Mouse (Mus musculus) ES-E14 (cell line): ENCODE data around the gene Vav3. TPM values are rescaled to one million over a fixed set of nuclear protein-coding genes. Genes with fewer than 3 reads are reported as not detected.

ENCODE experiments used
- DNase-seq: peaks from one replicate; pipeline ENCODE4 v3.0.0-alpha.2; 2013; ENCODE audit warnings: low read depth, low spot score
- H3K27ac ChIP-seq: 2 replicates; pipeline ENCODE4 v1.5.1; 2012; ENCODE audit warnings: low read depth, mild to moderate bottlenecking, low read length, moderate library complexity, mixed read lengths; ENCODE audit not compliant: poor library complexity, insufficient read depth, severe bottlenecking
- H3K36me3 ChIP-seq: 2 replicates; pipeline ENCODE4 v1.6.1; 2012; ENCODE audit warnings: mild to moderate bottlenecking, low read length, moderate library complexity, mixed read lengths; ENCODE audit not compliant: control insufficient read depth, poor library complexity, insufficient read depth, severe bottlenecking
- H3K4me1 ChIP-seq, 2 experiments: fragments of 150-350 bp in 1 of 2; sonication (generic) in 1 of 2; 2 replicates each; pipeline ENCODE4 v1.6.1; 2012; ENCODE audit warnings: low read length in 2 of 2, mild to moderate bottlenecking in 1 of 2, mixed read lengths in 1 of 2; ENCODE audit not compliant: control insufficient read depth in 2 of 2, insufficient read depth in 2 of 2, poor library complexity in 1 of 2
- H3K4me3 ChIP-seq, 2 experiments: fragments of 150-350 bp in 1 of 2; sonication (generic) in 1 of 2; 2 replicates each; pipeline ENCODE4 v1.5.1; 2012; ENCODE audit warnings: low read length in 2 of 2, low read depth in 1 of 2, mild to moderate bottlenecking in 1 of 2, mixed read lengths in 1 of 2; ENCODE audit not compliant: insufficient read depth in 1 of 2, poor library complexity in 1 of 2, severe bottlenecking in 1 of 2
- H3K9ac ChIP-seq: 2 replicates; pipeline ENCODE4 v1.6.1; 2012; ENCODE audit warnings: low read depth, mild to moderate bottlenecking, low read length, mixed read lengths; ENCODE audit not compliant: poor library complexity, insufficient read depth, severe bottlenecking
- H3K9me3 ChIP-seq: fragments of 150-350 bp; sonication (generic); 2 replicates; pipeline ENCODE4 v1.6.1; 2012; ENCODE audit warnings: low read depth, mild to moderate bottlenecking, low read length; ENCODE audit not compliant: control insufficient read depth, insufficient read depth
- CHD2 ChIP-seq: IDR thresholded peaks from 2 replicates; pipeline ENCODE4 v1.6.1; 2014; ENCODE audit warnings: mild to moderate bottlenecking, low read depth, low read length, inconsistent platforms
- HCFC1 ChIP-seq: IDR thresholded peaks from 2 replicates; pipeline ENCODE4 v1.6.1; 2012; ENCODE audit warnings: low read length, inconsistent platforms, borderline replicate concordance; ENCODE audit not compliant: insufficient read depth
- MAFK ChIP-seq: IDR thresholded peaks from 2 replicates; pipeline ENCODE4 v1.6.1; 2014; ENCODE audit warnings: mild to moderate bottlenecking, low read depth, low read length, inconsistent platforms; ENCODE audit not compliant: insufficient read depth
- ZC3H11A ChIP-seq: IDR thresholded peaks from 2 replicates; pipeline ENCODE4 v1.6.1; 2012; ENCODE audit warnings: low read depth, mild to moderate bottlenecking, inconsistent platforms, low read length, borderline replicate concordance
- ZNF384 ChIP-seq: IDR thresholded peaks from 2 replicates; pipeline ENCODE4 v1.6.1; 2012; ENCODE audit warnings: low read depth, low read length, inconsistent platforms
- in situ Hi-C, 2 experiments: fragments of 600-800 bp; cut with MboI; formaldehyde crosslinking; loops; one replicate each; pipeline ENCODE4 v1.15.1; 2025; ENCODE audit warnings: low sequenced_read_pairs in 2 of 2, inconsistent platforms in 1 of 2; ENCODE audit not compliant: unreplicated experiment in 2 of 2
- total RNA-seq: library from RNA; depleted of rRNA; stranded (reverse); fragments of 300-350 nt; gene quantifications from 2 replicates; pipeline ENCODE4 v1.2.3, GENCODE M21; 2012

Gene Vav3
- total RNA-seq, 1 experiment = 1.6 TPM

- DNase-seq = no peak
- Histone ChIP-seq H3K36me3 (no peaks in the 10 kb centered on the region), H3K9ac (no peak overlapping the region), H3K4me1 (no peaks in the 10 kb centered on the region), H3K27ac (no peak overlapping the region), H3K9me3 (no peaks in the 10 kb centered on the region), H3K4me3 (no peak overlapping the region)
- TF ChIP-seq CHD2 = no peak
- TF ChIP-seq MAFK = no peak
- no peak for TF ChIP-seq ZC3H11A
- no peak for TF ChIP-seq ZNF384
- no peak for TF ChIP-seq HCFC1
- in situ Hi-C loops = no loop called here
These were observed 238.5 kb downstream of the Vav3 start for GRCm38 (mm10) chr3:109578983-109579382.

GRCm38 (mm10) chr3:109585946-109586345 lies 245.5 kb downstream of the Vav3 start:
- no peak for TF ChIP-seq MAFK
- TF ChIP-seq CHD2 = no peak
- no peak for TF ChIP-seq HCFC1
- TF ChIP-seq ZC3H11A = no peak
- TF ChIP-seq ZNF384 = no peak

GRCm38 (mm10) chr3:109592970-109593369 lies 252.5 kb downstream of the Vav3 start:
- no peak for DNase-seq
- TF ChIP-seq CHD2 (no peak), ZC3H11A (no peak), HCFC1 (no peak), MAFK (no peak), ZNF384 (no peak)
- Histone ChIP-seq H3K4me1 (no peaks in the 10 kb centered on the region), H3K27ac (no peak overlapping the region), H3K9ac (no peak overlapping the region), H3K4me3 (no peak overlapping the region), H3K36me3 (no peaks in the 10 kb centered on the region), H3K9me3 (no peaks in the 10 kb centered on the region)
- in situ Hi-C loops = no loop called here

More at GRCm38 (mm10) chr3:109585946-109586345, 245.5 kb downstream of the Vav3 start:
- no peaks in the 10 kb centered on the region for H3K36me3 ChIP-seq
- in situ Hi-C loops = no loop called here
- H3K27ac ChIP-seq = no peak overlapping the region
- no peak for DNase-seq
- H3K4me1 ChIP-seq = no peaks in the 10 kb centered on the region
- no peaks in the 10 kb centered on the region for H3K9me3 ChIP-seq
- no peak overlapping the region for H3K4me3 ChIP-seq
- no peak overlapping the region for H3K9ac ChIP-seq

- DNase-seq = no peak
- no peaks in the 10 kb centered on the region for H3K36me3 ChIP-seq
- H3K4me1 ChIP-seq = no peaks in the 10 kb centered on the region
- no peaks in the 10 kb centered on the region for H3K9me3 ChIP-seq
- TF ChIP-seq ZNF384 (no peak), MAFK (no peak), CHD2 (no peak), ZC3H11A (no peak), HCFC1 (no peak)
- no peak overlapping the region for H3K4me3 ChIP-seq
- H3K9ac ChIP-seq = no peak overlapping the region
- in situ Hi-C loops = no loop called here
- H3K27ac ChIP-seq = no peak overlapping the region
These were observed 255.6 kb downstream of the Vav3 start for GRCm38 (mm10) chr3:109596084-109596483.
